Mouse (Mus musculus): ENCODE data around the gene Cux1.

DNA sequence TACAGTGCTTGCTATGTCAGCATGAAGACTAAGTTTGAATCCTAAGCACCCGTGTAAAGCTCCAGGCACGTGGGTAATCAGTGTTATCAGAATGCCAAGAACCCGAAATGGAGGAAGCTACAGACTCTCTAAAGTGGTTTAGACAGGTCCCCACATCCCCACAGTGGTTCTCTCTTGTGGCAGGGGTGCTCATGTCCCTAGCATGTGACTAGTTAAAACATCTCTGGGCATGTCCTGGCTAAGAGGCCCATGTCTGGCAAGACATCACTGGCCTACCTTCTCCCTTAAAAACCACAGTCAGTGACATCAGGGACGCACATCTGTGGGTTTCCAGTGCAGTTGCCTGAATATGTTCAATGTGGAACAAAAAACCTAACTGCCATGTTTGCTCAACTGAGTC, 87.5 kb downstream of the Cux1 start:
- TF ChIP-seq CTCF (IDR thresholded peaks at IDR 0.05; ENCODE audit: extremely low read depth, insufficient read depth, insufficient read length, insufficient replicate concordance), result no peak
- no peak for TF ChIP-seq POLR2A (IDR thresholded peaks at IDR 0.05; ENCODE audit: low read depth, low read length)
